Mouse (Mus musculus): ENCODE measurements around the gene Scyl2.

- TF ChIP-seq POLR2A (IDR thresholded peaks at IDR 0.05; ENCODE audit: low read depth, low read length): no peak
- TF ChIP-seq CTCF (IDR thresholded peaks at IDR 0.05; ENCODE audit: extremely low read depth, insufficient read depth, insufficient read length, insufficient replicate concordance): no peak
Measured at GRCm38 (mm10) chr10:89676609-89677008, 9.5 kb downstream of the Scyl2 start.
